Mouse (Mus musculus): ENCODE results near the gene Atg10. TPM values are rescaled to one million over a fixed set of nuclear protein-coding genes. Genes with fewer than 3 reads are reported as not detected.
"Not testable (repeated sequence)": the region's sequence is repeated elsewhere in the genome, so short reads cannot be mapped to it uniquely, and the experiment has no call there.

Gene Atg10
- polyA plus RNA-seq (2015; fragmentation: Nextera tagmentation; extraction: Ambion mirVana): 18.8 and 19.9 TPM in 2 replicates

DNA sequence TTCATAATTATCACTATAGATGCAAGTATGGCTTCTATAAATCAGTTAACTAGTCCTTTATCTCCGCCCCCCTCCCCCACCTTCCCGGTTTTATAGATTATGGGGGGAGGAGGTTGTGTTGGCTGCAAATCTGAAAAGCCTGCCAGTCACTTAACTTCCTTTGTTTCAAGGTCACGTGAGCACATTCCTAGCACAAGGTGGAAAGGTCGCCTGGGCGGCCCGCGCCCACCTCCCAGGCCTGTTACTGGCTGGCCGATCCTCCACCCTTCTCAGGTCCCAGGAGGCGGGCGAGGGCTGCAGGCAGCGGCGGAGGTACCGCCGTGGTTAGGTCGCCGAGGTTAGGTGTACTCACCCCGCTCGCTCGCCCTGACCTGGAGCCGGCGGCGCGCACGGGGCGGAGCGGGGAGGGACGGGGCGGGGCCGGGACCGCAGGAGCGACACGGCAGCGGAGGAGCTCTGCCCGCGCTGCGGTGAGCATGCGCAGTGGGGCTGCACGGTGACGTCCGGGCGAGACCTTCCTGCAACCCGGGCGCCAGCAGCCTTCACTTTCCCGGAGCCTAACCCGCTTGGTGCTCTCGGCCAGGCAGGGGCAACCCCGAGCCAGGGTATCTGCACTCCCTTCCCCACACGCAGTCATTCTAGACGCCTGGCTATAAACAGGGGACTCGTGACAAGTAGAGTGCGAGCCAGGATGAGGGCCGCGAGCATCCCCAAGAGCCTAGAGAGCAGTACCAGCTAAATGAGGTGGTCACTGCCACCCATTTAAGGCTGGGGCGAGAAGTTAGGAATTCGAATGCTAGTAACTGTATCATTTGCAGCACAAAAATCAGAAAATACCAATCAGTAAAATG, at the start of gene Atg10:
Atg10 (minus strand) TSS at position 382 of the 851 bp plus-strand sequence.
- H3K9ac ChIP-seq (ENCODE audit: low read depth, low read length): peak within 1 kb of the TSS; percentile 81
- no peaks in the 10 kb centered on the region for H3K9me3 ChIP-seq (replicated peaks; ENCODE audit: low read length)
- H3K4me3 ChIP-seq (replicated peaks; ENCODE audit: low read depth, low read length): peak within 1 kb of the TSS; percentile 62
- no peaks in the 10 kb centered on the region for H3K27me3 ChIP-seq (ENCODE audit: insufficient read depth, low read length)
- H3K36me3 ChIP-seq (ENCODE audit: insufficient read depth, low read length): no peaks in the 10 kb centered on the region
- WGBS: under 1% methylated on average over 54 of the region's 55 CpGs
- peak within 1 kb of the TSS; percentile 94 for H3K27ac ChIP-seq
- DNase-seq (ENCODE audit: low spot score): peak; percentile 92
- peak; percentile 97 for ATAC-seq (replicated peaks; ENCODE audit: low FRiP score, low read depth)
- peaks cover 4% of the 10 kb centered on the region; the same call in 1 of the 2 replicates for H3K4me1 ChIP-seq (replicated peaks; ENCODE audit: insufficient read depth, low read length)
- peak within 1 kb of the TSS; percentile 66 for H3K4me2 ChIP-seq (ENCODE audit: low read length)
- no peak for TF ChIP-seq CTCF (IDR thresholded peaks at IDR 0.05; ENCODE audit: low read depth)

DNA sequence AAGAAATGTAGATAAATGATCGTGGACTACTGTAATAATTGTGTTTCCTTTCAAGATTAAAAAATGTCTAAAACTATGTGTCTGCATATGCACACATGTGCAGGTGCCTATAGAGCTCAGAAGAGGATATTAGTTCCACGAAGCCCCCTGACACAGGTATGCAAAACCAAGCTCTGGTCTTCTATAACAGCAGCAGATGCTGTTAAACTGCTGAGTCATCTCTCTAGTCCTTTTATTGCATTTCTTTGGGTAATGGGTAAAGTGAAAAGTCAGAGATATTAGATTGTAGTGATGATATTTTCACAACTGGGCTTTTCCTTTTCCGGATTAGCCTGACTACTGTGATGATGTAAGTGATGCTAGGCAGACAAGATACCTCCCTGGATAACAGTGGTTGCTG, 28.6 kb upstream of the Atg10 start:
- H3K36me3 ChIP-seq (ENCODE audit: insufficient read depth, low read length): no peaks in the 10 kb centered on the region
- H3K4me3 ChIP-seq (replicated peaks; ENCODE audit: low read depth, low read length): no peak overlapping the region
- whole genome bisulfite sequencing: 92% methylated on average over 3 of the region's 3 CpGs
- DNase-seq (ENCODE audit: low spot score) (no peak), ATAC-seq (replicated peaks; ENCODE audit: low FRiP score, low read depth) (no peak)
- no peak overlapping the region for H3K27ac ChIP-seq
- no peaks in the 10 kb centered on the region for H3K4me1 ChIP-seq (replicated peaks; ENCODE audit: insufficient read depth, low read length)
- no peaks in the 10 kb centered on the region for H3K9me3 ChIP-seq (replicated peaks; ENCODE audit: low read length)
- H3K4me2 ChIP-seq (ENCODE audit: low read length): no peak overlapping the region
- no peaks in the 10 kb centered on the region for H3K27me3 ChIP-seq (ENCODE audit: insufficient read depth, low read length)
- TF ChIP-seq CTCF (IDR thresholded peaks at IDR 0.05; ENCODE audit: low read depth): no peak
- H3K9ac ChIP-seq (ENCODE audit: low read depth, low read length): no peak overlapping the region

DNA sequence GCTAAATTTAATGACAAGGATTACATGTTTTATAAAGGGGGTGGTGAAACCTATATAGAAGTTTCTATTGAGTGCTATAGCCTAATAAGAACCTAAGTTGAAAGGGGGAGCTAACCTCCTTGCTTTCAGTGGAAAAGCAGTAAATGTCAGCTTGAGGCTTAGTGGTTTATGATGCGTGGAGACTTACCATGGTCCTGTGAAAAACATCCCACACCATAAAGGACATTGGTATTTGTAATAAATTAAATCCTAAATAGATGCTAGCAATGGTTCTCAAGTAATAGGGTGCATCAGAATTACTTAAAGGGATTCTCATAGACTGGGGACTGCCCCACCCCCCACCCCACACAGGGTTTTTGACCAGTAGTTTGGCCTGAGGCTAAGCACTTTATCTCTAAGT, 27.9 kb upstream of the Atg10 start:
- no peaks in the 10 kb centered on the region for H3K4me1 ChIP-seq (replicated peaks; ENCODE audit: insufficient read depth, low read length)
- no peak for TF ChIP-seq CTCF (IDR thresholded peaks at IDR 0.05; ENCODE audit: low read depth)
- WGBS: 6% methylated on average over 1 of the region's 1 CpGs
- DNase-seq (ENCODE audit: low spot score) (peak; percentile 66), ATAC-seq (replicated peaks; ENCODE audit: low FRiP score, low read depth) (peak; percentile 52; the same call in 1 of the 2 replicates)
- H3K27ac ChIP-seq: no peak overlapping the region
- H3K9ac ChIP-seq (ENCODE audit: low read depth, low read length): no peak overlapping the region
- no peaks in the 10 kb centered on the region for H3K9me3 ChIP-seq (replicated peaks; ENCODE audit: low read length)
- H3K4me2 ChIP-seq (ENCODE audit: low read length): no peak overlapping the region
- no peak overlapping the region for H3K4me3 ChIP-seq (replicated peaks; ENCODE audit: low read depth, low read length)
- H3K36me3 ChIP-seq (ENCODE audit: insufficient read depth, low read length): no peaks in the 10 kb centered on the region
- H3K27me3 ChIP-seq (ENCODE audit: insufficient read depth, low read length): no peaks in the 10 kb centered on the region

DNA sequence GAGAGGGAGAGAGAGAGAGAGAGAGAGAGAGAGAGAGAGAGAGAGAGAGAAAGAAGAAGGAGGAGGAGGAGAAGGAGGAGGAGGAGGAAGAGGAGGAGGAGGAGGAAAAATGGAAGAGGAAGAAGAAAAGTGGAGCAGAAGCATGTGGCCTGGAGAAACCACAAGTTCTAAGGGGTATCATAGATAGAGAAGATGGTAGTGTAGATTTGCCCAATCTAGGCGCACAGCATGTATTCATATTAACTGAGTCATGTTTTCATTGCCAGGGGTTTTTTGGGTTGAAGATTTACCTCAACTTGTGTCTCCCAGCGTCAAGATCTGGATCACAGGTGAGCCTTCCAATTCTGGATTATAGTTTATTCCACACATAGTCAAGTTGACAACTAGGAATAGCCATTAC, 26.3 kb upstream of the Atg10 start:
- WGBS: 86% methylated on average over 2 of the region's 2 CpGs
- H3K27me3 ChIP-seq (ENCODE audit: insufficient read depth, low read length); H3K9me3 ChIP-seq (replicated peaks; ENCODE audit: low read length); H3K4me3 ChIP-seq (replicated peaks; ENCODE audit: low read depth, low read length); H3K27ac ChIP-seq; H3K4me1 ChIP-seq (replicated peaks; ENCODE audit: insufficient read depth, low read length); H3K36me3 ChIP-seq (ENCODE audit: insufficient read depth, low read length); ATAC-seq (replicated peaks; ENCODE audit: low FRiP score, low read depth); DNase-seq (ENCODE audit: low spot score); H3K9ac ChIP-seq (ENCODE audit: low read depth, low read length); H3K4me2 ChIP-seq (ENCODE audit: low read length): not testable (repeated sequence)

DNA sequence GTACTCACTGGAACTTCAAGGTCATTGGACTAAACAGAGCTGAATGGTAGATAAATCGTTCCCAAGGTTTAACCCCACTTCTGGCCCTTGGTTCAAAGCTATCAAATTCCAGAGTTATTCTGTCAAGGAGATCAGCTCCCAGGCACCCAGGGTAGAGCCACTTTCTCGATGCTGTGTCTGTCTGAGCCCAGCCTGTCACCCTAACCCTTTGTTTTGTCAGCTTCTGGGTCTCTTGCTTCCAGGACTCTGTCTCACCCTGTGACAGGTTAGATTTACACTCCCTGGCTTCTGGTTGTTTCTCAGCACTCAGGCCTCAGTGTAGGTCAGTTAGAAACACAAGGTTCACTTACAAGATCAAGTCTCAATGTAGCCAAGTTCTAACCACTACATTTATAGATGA, 22.7 kb upstream of the Atg10 start:
- DNase-seq (ENCODE audit: low spot score): peak; percentile 29
- TF ChIP-seq CTCF (IDR thresholded peaks at IDR 0.05; ENCODE audit: low read depth): no peak
- Histone ChIP-seq H3K4me1 (replicated peaks; ENCODE audit: insufficient read depth, low read length) (no peaks in the 10 kb centered on the region), H3K9me3 (replicated peaks; ENCODE audit: low read length) (no peaks in the 10 kb centered on the region), H3K4me3 (replicated peaks; ENCODE audit: low read depth, low read length) (no peak overlapping the region), H3K27me3 (ENCODE audit: insufficient read depth, low read length) (no peaks in the 10 kb centered on the region), H3K9ac (ENCODE audit: low read depth, low read length) (no peak overlapping the region), H3K36me3 (ENCODE audit: insufficient read depth, low read length) (no peaks in the 10 kb centered on the region), H3K27ac (no peak overlapping the region), H3K4me2 (ENCODE audit: low read length) (no peak overlapping the region)
- 0 out of 2 replicates have a peak, but pooled peaks have one; percentile 36 for ATAC-seq (replicated peaks; ENCODE audit: low FRiP score, low read depth)
- WGBS: 15% methylated on average over 2 of the region's 2 CpGs

DNA sequence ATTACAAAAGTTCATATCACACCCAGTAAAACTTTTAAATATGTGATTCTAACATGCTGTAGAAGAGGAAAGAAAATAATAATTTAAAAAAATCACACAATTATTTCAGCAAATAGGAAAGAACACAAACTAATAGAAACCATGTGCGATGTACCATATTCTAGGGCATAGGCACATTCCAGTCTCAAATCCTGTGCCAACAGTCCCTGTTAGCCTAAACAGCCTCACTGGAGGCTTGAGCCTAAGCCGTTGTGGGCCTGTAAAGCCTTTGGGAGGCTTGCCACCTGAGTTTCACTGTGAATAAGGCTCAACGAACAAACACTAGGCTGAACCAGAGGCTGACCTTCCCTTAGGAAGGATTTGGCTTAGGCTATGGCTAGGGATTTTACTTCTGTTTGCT, 14.2 kb upstream of the Atg10 start:
- no peak for ATAC-seq (replicated peaks; ENCODE audit: low FRiP score, low read depth)
- H3K9ac ChIP-seq (ENCODE audit: low read depth, low read length): no peak overlapping the region
- no peak overlapping the region for H3K4me2 ChIP-seq (ENCODE audit: low read length)
- no peaks in the 10 kb centered on the region for H3K9me3 ChIP-seq (replicated peaks; ENCODE audit: low read length)
- no peak for DNase-seq (ENCODE audit: low spot score)
- WGBS: 77% methylated on average over 3 of the region's 3 CpGs
- H3K27ac ChIP-seq: no peak overlapping the region
- no peaks in the 10 kb centered on the region for H3K27me3 ChIP-seq (ENCODE audit: insufficient read depth, low read length)
- TF ChIP-seq CTCF (IDR thresholded peaks at IDR 0.05; ENCODE audit: low read depth): no peak
- no peaks in the 10 kb centered on the region for H3K4me1 ChIP-seq (replicated peaks; ENCODE audit: insufficient read depth, low read length)
- H3K36me3 ChIP-seq (ENCODE audit: insufficient read depth, low read length): no peaks in the 10 kb centered on the region
- H3K4me3 ChIP-seq (replicated peaks; ENCODE audit: low read depth, low read length): no peak overlapping the region
